Mouse (Mus musculus) ES-CJ7 (cell line): ENCODE results near the gene Mybpc2.

Source experiments
- DNase-seq: peaks from one replicate; pipeline ENCODE4 v3.0.0; 2011; ENCODE audit warnings: low read depth, low spot score

Mybpc2 gene

GRCm38 (mm10) chr7:44525126-44525832 lies 823 bp upstream of the Mybpc2 start:
- peak; percentile 56 for DNase-seq

- DNase-seq, result no peak
Measured at GRCm38 (mm10) chr7:44523056-44523455, 1.4 kb downstream of the Mybpc2 start.

- DNase-seq, result peak; percentile 77
Measured at GRCm38 (mm10) chr7:44521710-44522109, 2.7 kb downstream of the Mybpc2 start.

GRCm38 (mm10) chr7:44520990-44521389 lies 3.5 kb downstream of the Mybpc2 start:
- DNase-seq, result no peak

GRCm38 (mm10) chr7:44519240-44519913 lies 5.1 kb downstream of the Mybpc2 start:
- peak; percentile 72 for DNase-seq

GRCm38 (mm10) chr7:44507491-44507890 lies 17.0 kb downstream of the Mybpc2 start:
- no peak for DNase-seq

- peak; percentile 82 for DNase-seq
Measured at GRCm38 (mm10) chr7:44501563-44502115, 22.8 kb downstream of the Mybpc2 start.

GRCm38 (mm10) chr7:44500046-44500445 lies 24.4 kb downstream of the Mybpc2 start:
- DNase-seq, result peak; percentile 65

GRCm38 (mm10) chr7:44498922-44499321 lies 25.5 kb downstream of the Mybpc2 start:
- no peak for DNase-seq

GRCm38 (mm10) chr7:44497361-44498055 lies 26.9 kb downstream of the Mybpc2 start:
- DNase-seq, result no peak

GRCm38 (mm10) chr7:44496771-44497109 lies 27.7 kb downstream of the Mybpc2 start:
- DNase-seq, result no peak

GRCm38 (mm10) chr7:44495992-44496770 lies 28.3 kb downstream of the Mybpc2 start, which contains the start of the genes Emc10 and Fam71e1:
TSS of gene Emc10 (minus strand) at chr7:44496529.
TSS of gene Fam71e1 (plus strand) at chr7:44496581.
- peak; percentile 100 for DNase-seq

GRCm38 (mm10) chr7:44495086-44495485 lies 29.4 kb downstream of the Mybpc2 start:
- peak; percentile 31 for DNase-seq

- DNase-seq, result no peak
Measured at GRCm38 (mm10) chr7:44494681-44495080, 29.8 kb downstream of the Mybpc2 start.

- DNase-seq, result no peak
Measured at GRCm38 (mm10) chr7:44492166-44492826, 32.2 kb downstream of the Mybpc2 start.

GRCm38 (mm10) chr7:44491391-44491790 lies 33.1 kb downstream of the Mybpc2 start:
- no peak for DNase-seq

- no peak for DNase-seq
Measured at GRCm38 (mm10) chr7:44490281-44490680, 34.2 kb downstream of the Mybpc2 start.

GRCm38 (mm10) chr7:44488545-44488944 lies 35.9 kb downstream of the Mybpc2 start:
- DNase-seq, result no peak

- DNase-seq, result no peak
Measured at GRCm38 (mm10) chr7:44487936-44488335, 36.5 kb downstream of the Mybpc2 start.

GRCm38 (mm10) chr7:44486927-44487575 lies 37.4 kb downstream of the Mybpc2 start:
- no peak for DNase-seq
